31 mouse cellular contexts compared by ENCODE assay signal in genomic region chr12:70076493-70076892, GRCm38 (mm10). TPM values are rescaled to one million over a fixed set of nuclear protein-coding genes. Genes with fewer than 3 reads are reported as not detected.
A peak's percentile ranks its signal among the peaks of the same experiment; 100 is the strongest.
DNase-seq lines count a peak whose midpoint lies in the region; ATAC-seq and TF ChIP-seq lines count a peak whose summit lies in the region.
"Had no signal": no experiment of that assay in that cellular context is flagged by ENCODE, and none has a peak within 500 bp of the region (broad histone marks: within the 10 kb centered on the region; RNA-seq: fewer than 3 reads in every experiment).

No protein-coding gene starts in this region.

- 0 out of 2 replicates have a peak overlapping the region, but pooled peaks have one; percentile 9 for H3K27ac ChIP-seq in forebrain, embryonic 16.5 days (ENCODE audit: low read length)
- H3K27ac ChIP-seq in forebrain, embryonic 14.5 days (ENCODE audit: low read depth, low read length): no peak overlapping the region
- H3K27ac ChIP-seq in layer of hippocampus, adult 2 months: peak overlapping the region; percentile 46; the same call in 1 of the 2 replicates
- no peak overlapping the region for H3K27ac ChIP-seq in liver, postnatal 0 days (ENCODE audit: low read depth)
- H3K27ac ChIP-seq: embryonic facial prominence, embryonic 10.5 days; embryonic facial prominence, embryonic 15.5 days; forebrain, embryonic 12.5 days; heart, adult 2 months; hindbrain, embryonic 13.5 days; limb, embryonic 13.5 days; midbrain, embryonic 12.5 days; stomach, embryonic 15.5 days had no signal

- no peak for DNase-seq in forebrain, embryonic 14.5 days (ENCODE audit: low spot score)
- DNase-seq in layer of hippocampus, adult 2 months (ENCODE audit: low spot score in 2 of 2): no peak
- no peak for DNase-seq in layer of hippocampus, adult 9-11 months
- DNase-seq in right cerebral cortex, postnatal 14 days: peak; percentile 29
- DNase-seq in right cerebral cortex, postnatal 25 days: no peak
- no peak for DNase-seq in liver, postnatal 0 days
- DNase-seq: adrenal gland, adult 2 months; adrenal gland, postnatal 36 days; cerebellum, adult 8-10 months; cerebellum, postnatal 25 days; heart, adult 2 months; heart, postnatal 4 days; kidney, adult 11 months; kidney, postnatal 14 days; lung, postnatal 4 days; retina, postnatal 1 day; thymus, postnatal 14 days had no signal

- H3K27me3 ChIP-seq in forebrain, embryonic 16.5 days (replicated peaks; ENCODE audit: control insufficient read depth, insufficient read depth, low read length): no peaks in the 10 kb centered on the region
- H3K27me3 ChIP-seq in forebrain, embryonic 14.5 days (replicated peaks; ENCODE audit: control insufficient read depth, insufficient read depth, low read length): no peaks in the 10 kb centered on the region
- H3K27me3 ChIP-seq in liver, postnatal 0 days (ENCODE audit: insufficient read depth, low read length): no peaks in the 10 kb centered on the region
- H3K27me3 ChIP-seq: CH12.LX; embryonic facial prominence, embryonic 15.5 days; forebrain, embryonic 12.5 days; heart, embryonic 12.5 days; hindbrain, embryonic 13.5 days; limb, embryonic 13.5 days; megakaryocyte, embryonic 14.5 days; midbrain, embryonic 12.5 days; stomach, embryonic 15.5 days had no signal

- H3K9me3 ChIP-seq in forebrain, embryonic 16.5 days (ENCODE audit: control insufficient read depth, low read length): no peaks in the 10 kb centered on the region
- H3K9me3 ChIP-seq in forebrain, embryonic 14.5 days (replicated peaks; ENCODE audit: control insufficient read depth, low read length): no peaks in the 10 kb centered on the region
- H3K9me3 ChIP-seq in liver, postnatal 0 days (ENCODE audit: low read length): no peaks in the 10 kb centered on the region
- H3K9me3 ChIP-seq: embryonic facial prominence, embryonic 10.5 days; embryonic facial prominence, embryonic 15.5 days; forebrain, embryonic 12.5 days; heart, embryonic 12.5 days; hindbrain, embryonic 13.5 days; limb, embryonic 13.5 days; megakaryocyte, embryonic 14.5 days; midbrain, embryonic 12.5 days; stomach, embryonic 15.5 days had no signal

- TF ChIP-seq CTCF in layer of hippocampus, adult 2 months (conservative IDR thresholded peaks at IDR 0.05): no peak
- no peak for TF ChIP-seq CTCF in liver, postnatal 0 days (IDR thresholded peaks at IDR 0.05; ENCODE audit: low read depth)

- H3K9ac ChIP-seq in forebrain, embryonic 16.5 days (replicated peaks; ENCODE audit: low read depth, low read length): no peak overlapping the region
- no peak overlapping the region for H3K9ac ChIP-seq in forebrain, embryonic 14.5 days (ENCODE audit: low read length)
- no peak overlapping the region for H3K9ac ChIP-seq in liver, postnatal 0 days (replicated peaks)
- H3K9ac ChIP-seq: embryonic facial prominence, embryonic 15.5 days; forebrain, embryonic 12.5 days; heart, embryonic 12.5 days; hindbrain, embryonic 13.5 days; limb, embryonic 13.5 days; midbrain, embryonic 12.5 days; stomach, embryonic 15.5 days had no signal

- WGBS in forebrain, embryonic 16.5 days: 80% methylated on average over 11 of the region's 11 CpGs
- WGBS in forebrain, embryonic 14.5 days: 93% methylated on average over 11 of the region's 11 CpGs
- 94% methylated on average over 11 of the region's 11 CpGs for WGBS in liver, postnatal 0 days (ENCODE audit: insufficient replicate concordance)

- no peaks in the 10 kb centered on the region; the same call in 1 of the 2 replicates for H3K36me3 ChIP-seq in forebrain, embryonic 16.5 days (ENCODE audit: control insufficient read depth, insufficient read depth)
- H3K36me3 ChIP-seq in forebrain, embryonic 14.5 days (ENCODE audit: control insufficient read depth, insufficient read depth, low read length): peaks cover 14% of the 10 kb centered on the region
- H3K36me3 ChIP-seq in liver, postnatal 0 days (replicated peaks; ENCODE audit: insufficient read depth, low read length): no peaks in the 10 kb centered on the region
- H3K36me3 ChIP-seq: forebrain, embryonic 12.5 days; stomach, embryonic 15.5 days had no signal

- H3K4me1 ChIP-seq in forebrain, embryonic 16.5 days (replicated peaks; ENCODE audit: control insufficient read depth, insufficient read depth, low read length): peaks cover 6% of the 10 kb centered on the region
- no peaks in the 10 kb centered on the region for H3K4me1 ChIP-seq in forebrain, embryonic 14.5 days (ENCODE audit: control insufficient read depth, insufficient read depth, low read length)
- no peaks in the 10 kb centered on the region for H3K4me1 ChIP-seq in liver, postnatal 0 days (ENCODE audit: insufficient read depth)
- H3K4me1 ChIP-seq: embryonic facial prominence, embryonic 15.5 days; stomach, embryonic 15.5 days had no signal

- no peak overlapping the region for H3K4me3 ChIP-seq in forebrain, embryonic 16.5 days (replicated peaks; ENCODE audit: low read length)
- H3K4me3 ChIP-seq in forebrain, embryonic 14.5 days (ENCODE audit: low read depth, low read length): no peak overlapping the region
- H3K4me3 ChIP-seq in layer of hippocampus, adult 2 months: no peak overlapping the region
- H3K4me3 ChIP-seq in liver, postnatal 0 days (ENCODE audit: low read depth, low read length): no peak overlapping the region
- H3K4me3 ChIP-seq: embryonic facial prominence, embryonic 10.5 days; embryonic facial prominence, embryonic 15.5 days; forebrain, embryonic 12.5 days; heart, adult 2 months; heart, embryonic 12.5 days; hindbrain, embryonic 13.5 days; limb, embryonic 13.5 days; megakaryocyte, embryonic 14.5 days; midbrain, embryonic 12.5 days; myocyte; stomach, embryonic 15.5 days had no signal

- no peak overlapping the region for H3K4me2 ChIP-seq in forebrain, embryonic 16.5 days (ENCODE audit: low read length)
- H3K4me2 ChIP-seq in forebrain, embryonic 14.5 days (ENCODE audit: low read length): no peak overlapping the region
- H3K4me2 ChIP-seq in liver, postnatal 0 days (ENCODE audit: low read depth, low read length): no peak overlapping the region
- H3K4me2 ChIP-seq: embryonic facial prominence, embryonic 15.5 days; forebrain, embryonic 12.5 days; heart, embryonic 12.5 days; hindbrain, embryonic 13.5 days; limb, embryonic 13.5 days; liver, embryonic 11.5 days; midbrain, embryonic 12.5 days; stomach, embryonic 15.5 days had no signal

- ATAC-seq in forebrain, embryonic 16.5 days: no peak
- ATAC-seq in forebrain, embryonic 14.5 days: no peak
- ATAC-seq in liver, postnatal 0 days: no peak
- ATAC-seq: activated CD4-positive, CD25-positive, alpha-beta regulatory T cell, adult 4 months had no signal

- no peak for TF ChIP-seq EP300 in liver, postnatal 0 days (IDR thresholded peaks at IDR 0.05; ENCODE audit: low read depth)

RNA-seq across cellular contexts. Expression of gene Nin, which starts 37.0 kb away (rescaled TPM):
- 40.2 and 45.3 TPM in 2 replicates for polyA plus RNA-seq in forebrain, embryonic 16.5 days (2015; fragmentation: Nextera tagmentation; extraction: Ambion mirVana)
- polyA plus RNA-seq in forebrain, embryonic 14.5 days (2014; fragmentation: Nextera tagmentation; extraction: Ambion mirVana): 14.8 and 26.9 TPM in 2 replicates
- 10 to 100 TPM; 61.9 to 79.5 TPM for total RNA-seq in layer of hippocampus, adult 2 months (2021)
- 1.9 and 2.9 TPM in 2 replicates for polyA plus RNA-seq in liver, postnatal 0 days (2015; fragmentation: Nextera tagmentation; extraction: Ambion mirVana)

Comparison
In these comparisons a context has a peak if more than half of its experiments do, and no peak if none do; other contexts are left out.
1. H3K27ac ChIP-seq: peak in forebrain, embryonic 16.5 days (single experiment) and layer of hippocampus, adult 2 months (single experiment); none in forebrain, embryonic 14.5 days (single experiment) and liver, postnatal 0 days (single experiment).